Comparison of ENCODE assay signal across 10 mouse cellular contexts in the genomic region with DNA sequence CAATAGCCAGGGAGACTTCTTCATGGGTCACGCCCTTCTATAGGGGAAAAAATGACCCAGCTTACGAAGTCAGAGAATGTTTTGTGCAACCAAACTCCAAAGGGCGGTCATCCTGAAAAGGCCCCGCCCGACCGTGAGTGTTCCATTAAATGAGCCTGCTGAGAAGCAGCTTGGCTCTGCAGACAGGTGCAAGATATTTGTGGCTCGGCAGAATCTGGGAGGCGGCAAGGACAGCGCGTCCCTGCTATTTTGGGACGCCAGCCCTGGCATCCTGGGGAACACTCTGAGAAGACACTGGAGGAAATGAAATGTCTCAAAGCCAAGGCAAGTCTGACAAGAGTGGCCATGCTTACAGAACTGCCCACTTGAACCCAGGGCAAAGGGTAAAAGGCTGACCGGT. TPM values are rescaled to one million over a fixed set of nuclear protein-coding genes. Genes with fewer than 3 reads are reported as not detected.
DNase-seq lines count a peak whose midpoint lies in the region; ATAC-seq and TF ChIP-seq lines count a peak whose summit lies in the region.
"Had no signal": no experiment of that assay in that cellular context is flagged by ENCODE, and none has a peak within 500 bp of the region (broad histone marks: within the 10 kb centered on the region; RNA-seq: fewer than 3 reads in every experiment).

No protein-coding gene starts in this region.

- no peak overlapping the region for H3K4me2 ChIP-seq in forebrain, embryonic 16.5 days (ENCODE audit: low read length)

- H3K9ac ChIP-seq in forebrain, embryonic 16.5 days (replicated peaks; ENCODE audit: low read depth, low read length), result no peak overlapping the region
- H3K9ac ChIP-seq: liver, embryonic 14.5 days had no signal

- no peaks in the 10 kb centered on the region for H3K9me3 ChIP-seq in forebrain, embryonic 16.5 days (ENCODE audit: control insufficient read depth, low read length)

- intact Hi-C loops in gastrocnemius, postnatal 14 days (cut with DNase I; ENCODE audit: low total_unique reads), result no loop called here
- intact Hi-C loops in heart, postnatal 25 days (cut with DNase I), result no loop called here

- no peaks in the 10 kb centered on the region for H3K27me3 ChIP-seq in kidney, adult 2 months (replicated peaks; ENCODE audit: control insufficient read depth, insufficient read depth, low read length)
- H3K27me3 ChIP-seq in forebrain, embryonic 16.5 days (replicated peaks; ENCODE audit: control insufficient read depth, insufficient read depth, low read length), result no peaks in the 10 kb centered on the region

- no peak for TF ChIP-seq CTCF in kidney, adult 2 months (conservative IDR thresholded peaks at IDR 0.05; ENCODE audit: insufficient read depth, insufficient read length, low read depth, low read length)

- 51% methylated on average over 12 of the region's 12 CpGs for WGBS in kidney, adult 2 months
- WGBS in forebrain, embryonic 16.5 days, result 88% methylated on average over 12 of the region's 12 CpGs

- no peak overlapping the region for H3K4me3 ChIP-seq in kidney, adult 2 months (ENCODE audit: insufficient read depth, low read depth, low read length)
- H3K4me3 ChIP-seq in forebrain, embryonic 16.5 days (replicated peaks; ENCODE audit: low read length), result no peak overlapping the region

- no peak for TF ChIP-seq POLR2A in kidney, adult 2 months (IDR thresholded peaks at IDR 0.05; ENCODE audit: low read depth, low read length)

- H3K4me1 ChIP-seq in kidney, adult 2 months (ENCODE audit: control insufficient read depth, insufficient read depth, low read length), result peaks cover 9% of the 10 kb centered on the region; the same call in 1 of the 2 replicates
- no peaks in the 10 kb centered on the region for H3K4me1 ChIP-seq in forebrain, embryonic 16.5 days (replicated peaks; ENCODE audit: control insufficient read depth, insufficient read depth, low read length)

- H3K36me3 ChIP-seq in kidney, adult 2 months (ENCODE audit: control insufficient read depth, insufficient read depth, low read length), result peaks cover 2% of the 10 kb centered on the region
- H3K36me3 ChIP-seq in forebrain, embryonic 16.5 days (ENCODE audit: control insufficient read depth, insufficient read depth), result peaks cover 33% of the 10 kb centered on the region

- peak overlapping the region; percentile 89; the same call in 1 of the 2 replicates for H3K27ac ChIP-seq in kidney, adult 2 months (ENCODE audit: insufficient read depth, low read depth, low read length)
- H3K27ac ChIP-seq in forebrain, embryonic 16.5 days (ENCODE audit: low read length), result no peak overlapping the region
- H3K27ac ChIP-seq: liver, embryonic 14.5 days had no signal

- peak; percentile 75 for DNase-seq in kidney, adult 2 months
- DNase-seq in kidney, postnatal 14 days, result no peak
- peak; percentile 74 for DNase-seq in gastrocnemius, postnatal 14 days
- peak; percentile 33 for DNase-seq in heart, postnatal 25 days (ENCODE audit: low spot score)
- peak; percentile 64 to 73 for DNase-seq in right cerebral cortex, postnatal 36 days (ENCODE audit: low spot score in 2 of 2)
- no peak for DNase-seq in lung, postnatal 14 days
- DNase-seq in adrenal gland, adult 2 months, result no peak

- no peak for ATAC-seq in forebrain, embryonic 16.5 days

RNA-seq across cellular contexts. Expression of gene AC141477.1, which starts 23.4 kb away (rescaled TPM):
- not detected in 2 replicates for polyA plus RNA-seq in kidney, adult 2 months (2012; rRNA removed)
- total RNA-seq in gastrocnemius, postnatal 14 days (2021), result not detected
- not detected for total RNA-seq in heart, postnatal 25 days (2021)
- not detected in 2 replicates for polyA plus RNA-seq in forebrain, embryonic 16.5 days (2015; fragmentation: Nextera tagmentation; extraction: Ambion mirVana)
- not detected for total RNA-seq in adrenal gland, adult 2 months (2021)
- polyA plus RNA-seq in adrenal gland, adult 2 months (2012; rRNA removed), result not detected in 2 replicates
- total RNA-seq: layer of hippocampus, adult 18-20 months had no signal
- polyA plus RNA-seq: liver, embryonic 14.5 days had no signal

RNA-seq across cellular contexts. Expression of gene Pcnt, which starts 25.8 kb away (rescaled TPM):
- polyA plus RNA-seq in kidney, adult 2 months (2012; rRNA removed), result 14.6 and 14.9 TPM in 2 replicates
- 10 to 100 TPM; 50.6 to 71.3 TPM for total RNA-seq in gastrocnemius, postnatal 14 days (2021)
- total RNA-seq in heart, postnatal 25 days (2021), result 10 to 100 TPM; 38.1 to 47.4 TPM
- polyA plus RNA-seq in forebrain, embryonic 16.5 days (2015; fragmentation: Nextera tagmentation; extraction: Ambion mirVana), result 8.7 and 11.8 TPM in 2 replicates
- total RNA-seq in adrenal gland, adult 2 months (2021), result 10 to 100 TPM; 13.5 to 14.6 TPM
- polyA plus RNA-seq in adrenal gland, adult 2 months (2012; rRNA removed), result 6.9 and 7.4 TPM in 2 replicates

RNA-seq across cellular contexts. Expression of gene 2610028H24Rik, which starts 32.1 kb away (rescaled TPM):
- 0.08 and 0.12 TPM in 2 replicates for polyA plus RNA-seq in kidney, adult 2 months (2012; rRNA removed)
- total RNA-seq in gastrocnemius, postnatal 14 days (2021), result under 1 TPM; 0.31 to 0.45 TPM
- under 1 TPM in 1 of 2 experiments, not detected in 1; 0.26 TPM for total RNA-seq in heart, postnatal 25 days (2021)
- 0.32 TPM in 1 of 2 replicates, not detected in the other for polyA plus RNA-seq in forebrain, embryonic 16.5 days (2015; fragmentation: Nextera tagmentation; extraction: Ambion mirVana)
- total RNA-seq in adrenal gland, adult 2 months (2021), result not detected
- polyA plus RNA-seq in adrenal gland, adult 2 months (2012; rRNA removed), result not detected in 2 replicates
- total RNA-seq: layer of hippocampus, adult 18-20 months had no signal
- polyA plus RNA-seq: liver, embryonic 14.5 days had no signal

RNA-seq across cellular contexts. Expression of gene Mcm3ap, which starts 51.9 kb away (rescaled TPM):
- polyA plus RNA-seq in kidney, adult 2 months (2012; rRNA removed), result 16.6 and 18.3 TPM in 2 replicates
- total RNA-seq in gastrocnemius, postnatal 14 days (2021), result 10 to 100 TPM; 21.4 to 22.2 TPM
- total RNA-seq in heart, postnatal 25 days (2021), result 10 to 100 TPM; 22.8 to 27.1 TPM
- polyA plus RNA-seq in forebrain, embryonic 16.5 days (2015; fragmentation: Nextera tagmentation; extraction: Ambion mirVana), result 69.2 and 70.3 TPM in 2 replicates
- total RNA-seq in adrenal gland, adult 2 months (2021), result 10 to 100 TPM; 24.3 to 29.5 TPM
- 12.1 and 13.3 TPM in 2 replicates for polyA plus RNA-seq in adrenal gland, adult 2 months (2012; rRNA removed)

RNA-seq across cellular contexts. Expression of gene Ybey, which starts 52.1 kb away (rescaled TPM):
- 3.1 and 3.3 TPM in 2 replicates for polyA plus RNA-seq in kidney, adult 2 months (2012; rRNA removed)
- 1 to 10 TPM; 3.5 to 3.8 TPM for total RNA-seq in gastrocnemius, postnatal 14 days (2021)
- total RNA-seq in heart, postnatal 25 days (2021), result 1 to 10 TPM; 3.5 to 4.2 TPM
- 7.1 and 7.2 TPM in 2 replicates for polyA plus RNA-seq in forebrain, embryonic 16.5 days (2015; fragmentation: Nextera tagmentation; extraction: Ambion mirVana)
- 1 to 10 TPM; 2.5 to 2.8 TPM for total RNA-seq in adrenal gland, adult 2 months (2021)
- polyA plus RNA-seq in adrenal gland, adult 2 months (2012; rRNA removed), result 4.1 and 5.3 TPM in 2 replicates

Comparison
In these comparisons a context has a peak if more than half of its experiments do, and no peak if none do; other contexts are left out.
1. DNase-seq: peak in kidney, adult 2 months (single experiment), gastrocnemius, postnatal 14 days (single experiment), heart, postnatal 25 days (single experiment) and right cerebral cortex, postnatal 36 days (2 of 2); none in kidney, postnatal 14 days (single experiment), lung, postnatal 14 days (single experiment) and adrenal gland, adult 2 months (single experiment).